Mouse (Mus musculus) ovary, postnatal 10 days (tissue): ENCODE measurements around the gene Mgea5.
"Not testable (repeated sequence)": the region's sequence is repeated elsewhere in the genome, so short reads cannot be mapped to it uniquely, and the experiment has no call there.

ENCODE experiments used
- DNase-seq: peaks from one replicate; pipeline ENCODE4 v3.0.0; 2022; ENCODE audit warnings: low spot score

Mgea5 gene

GRCm38 (mm10) chr19:45783181-45783932, at the start of gene Mgea5:
Gene Mgea5 (minus strand): TSS chr19:45783837.
- peak; percentile 94 for DNase-seq

DNA sequence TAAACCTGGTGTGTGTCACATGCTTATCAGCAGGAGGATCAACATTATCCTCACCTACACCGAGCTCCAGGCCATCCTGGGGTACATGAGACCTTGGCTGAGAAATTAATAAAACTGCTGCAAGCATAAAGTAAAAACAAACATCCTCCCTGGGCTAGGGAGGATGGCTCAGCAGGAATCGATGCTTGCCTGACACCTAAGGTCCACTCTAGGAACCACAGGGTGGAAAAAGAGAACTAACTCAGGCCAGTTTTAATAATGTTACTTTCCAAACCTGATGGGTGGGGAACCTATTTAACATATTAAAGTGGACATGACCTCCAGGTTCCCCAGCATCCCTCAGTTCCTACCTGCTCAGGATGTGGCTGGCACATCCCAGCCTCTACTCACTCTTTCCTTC, 47.0 kb upstream of the Mgea5 start:
- no peak for DNase-seq

DNA sequence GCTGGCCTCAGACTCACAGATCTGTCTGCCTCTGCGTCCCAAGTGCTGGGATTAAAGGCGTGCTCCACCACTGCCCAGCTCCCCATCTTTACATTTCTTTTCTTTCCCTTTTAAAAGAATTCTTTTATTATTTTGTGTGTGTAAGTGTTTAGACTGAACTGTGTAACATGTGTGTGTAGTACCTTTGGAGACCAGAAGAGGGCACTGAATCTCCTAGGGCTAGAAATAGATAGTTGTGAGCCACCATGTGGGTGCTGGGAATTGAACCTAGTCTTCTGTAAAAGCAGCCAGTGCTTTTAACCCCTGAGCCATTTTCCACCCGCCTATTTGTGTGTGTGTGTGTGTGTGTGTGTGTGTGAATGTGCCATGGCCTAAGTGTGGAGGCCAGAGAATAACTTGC, 44.1 kb upstream of the Mgea5 start:
- no peak for DNase-seq

DNA sequence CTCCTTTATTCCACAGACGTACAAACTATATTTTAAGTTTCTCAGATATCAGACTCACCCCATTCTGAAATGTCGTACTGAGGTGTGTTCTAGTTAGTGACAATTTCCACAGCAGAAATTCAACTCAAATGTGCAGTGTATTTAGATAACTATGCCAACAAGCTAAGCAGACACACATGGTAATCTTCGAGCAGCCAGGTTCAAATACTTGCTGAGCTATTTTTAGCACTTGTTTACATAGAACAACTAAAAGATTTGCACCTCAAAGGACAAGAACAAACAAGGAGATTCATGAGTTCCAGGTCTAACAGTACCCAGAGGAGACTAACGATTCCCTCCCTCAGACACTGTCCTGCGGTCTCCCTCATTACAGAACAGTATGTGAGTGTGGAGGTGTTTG, 43.5 kb upstream of the Mgea5 start:
- DNase-seq = no peak

GRCm38 (mm10) chr19:45826146-45826545, 42.5 kb upstream of the Mgea5 start:
- no peak for DNase-seq

DNA sequence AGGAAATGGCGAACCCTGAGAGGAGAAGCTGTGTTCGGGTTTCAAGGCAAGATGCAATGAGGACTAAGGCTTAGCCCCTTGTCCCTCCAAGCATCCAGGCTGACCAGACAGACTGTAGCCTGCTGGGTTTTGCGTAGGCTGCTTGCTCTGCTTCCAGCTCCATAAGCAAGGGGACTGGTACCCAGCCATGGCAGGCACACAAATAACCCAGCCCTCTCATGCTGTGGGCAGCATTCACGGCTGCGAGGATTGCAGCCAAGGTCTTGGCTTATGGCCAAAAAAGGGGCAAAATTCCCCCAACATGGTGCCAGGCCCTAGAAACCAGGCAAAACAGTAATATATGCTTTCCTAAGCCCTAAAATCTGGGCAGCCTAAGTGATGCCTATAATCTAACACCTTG, 38.2 kb upstream of the Mgea5 start:
- DNase-seq = no peak

GRCm38 (mm10) chr19:45817816-45818490, 34.3 kb upstream of the Mgea5 start:
- no peak for DNase-seq

DNA sequence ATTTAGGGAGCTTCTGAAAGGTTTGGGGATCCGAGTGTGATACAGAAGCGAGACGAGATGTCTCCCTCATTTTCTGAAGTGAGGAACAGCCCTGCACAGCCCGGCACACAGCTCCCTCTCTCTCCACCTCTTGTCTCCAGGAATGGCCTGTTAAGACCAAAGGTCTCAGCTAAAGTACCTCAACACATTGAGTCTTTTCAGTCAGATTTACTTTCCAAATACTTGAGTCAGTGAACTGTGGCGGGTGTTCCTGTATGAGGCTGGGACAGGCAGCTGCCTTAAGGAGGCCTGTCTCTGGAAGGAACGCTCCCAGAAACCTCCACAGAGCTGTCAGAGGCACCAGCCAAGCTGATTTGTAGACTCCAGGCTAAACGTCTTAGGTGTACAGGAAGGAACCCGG, 33.1 kb upstream of the Mgea5 start:
- no peak for DNase-seq

- no peak for DNase-seq
Measured at GRCm38 (mm10) chr19:45815831-45816405, 32.3 kb upstream of the Mgea5 start, which contains the start of gene Kcnip2. Gene Kcnip2 (minus strand): TSS chr19:45816061.

GRCm38 (mm10) chr19:45815170-45815569, 31.5 kb upstream of the Mgea5 start:
- DNase-seq = no peak

GRCm38 (mm10) chr19:45813801-45814200, 30.2 kb upstream of the Mgea5 start:
- no peak for DNase-seq

DNA sequence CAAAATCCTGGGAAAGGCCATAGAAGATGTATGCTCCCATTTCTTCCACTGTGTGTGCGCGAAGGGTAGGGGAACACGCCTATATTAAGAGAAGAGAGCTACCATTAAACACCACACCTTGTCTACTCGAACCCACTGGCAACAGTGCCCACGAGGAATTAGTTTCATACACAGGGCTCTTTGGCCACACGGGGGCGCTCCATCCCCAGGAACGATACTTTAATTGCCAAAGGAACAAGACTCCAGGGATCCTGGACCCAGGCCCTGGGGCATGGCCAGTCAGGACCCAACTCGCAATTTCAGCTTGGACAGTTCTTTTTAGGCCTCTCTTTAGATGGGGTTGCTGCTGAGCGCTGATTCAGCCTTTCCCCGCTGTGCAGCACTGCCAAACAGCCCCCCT, 29.6 kb upstream of the Mgea5 start:
- peak; percentile 65 for DNase-seq

- no peak for DNase-seq
Measured at GRCm38 (mm10) chr19:45812673-45813252, 29.1 kb upstream of the Mgea5 start.

DNA sequence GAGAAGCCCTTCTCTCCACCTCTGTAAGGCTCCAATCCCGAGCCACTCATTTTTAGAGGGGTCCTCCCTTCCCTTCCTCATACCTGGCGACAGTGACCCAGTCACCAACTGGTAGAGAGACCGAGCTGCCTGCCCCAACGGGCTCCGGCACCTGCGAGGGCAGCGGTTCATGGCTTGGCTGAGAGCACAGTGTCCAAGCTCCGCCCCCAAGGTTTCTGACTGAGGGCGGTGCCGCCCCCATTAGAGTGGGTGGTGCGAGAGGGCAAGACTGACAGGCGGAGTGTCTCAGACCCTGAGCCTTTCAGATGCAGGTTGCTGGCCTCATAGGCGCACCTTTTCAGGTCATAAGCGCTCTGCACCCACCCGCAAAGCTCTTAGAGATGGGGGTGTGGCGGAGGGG, 28.5 kb upstream of the Mgea5 start:
- no peak for DNase-seq

- DNase-seq = no peak
Measured at GRCm38 (mm10) chr19:45811028-45811674, 27.5 kb upstream of the Mgea5 start.

DNA sequence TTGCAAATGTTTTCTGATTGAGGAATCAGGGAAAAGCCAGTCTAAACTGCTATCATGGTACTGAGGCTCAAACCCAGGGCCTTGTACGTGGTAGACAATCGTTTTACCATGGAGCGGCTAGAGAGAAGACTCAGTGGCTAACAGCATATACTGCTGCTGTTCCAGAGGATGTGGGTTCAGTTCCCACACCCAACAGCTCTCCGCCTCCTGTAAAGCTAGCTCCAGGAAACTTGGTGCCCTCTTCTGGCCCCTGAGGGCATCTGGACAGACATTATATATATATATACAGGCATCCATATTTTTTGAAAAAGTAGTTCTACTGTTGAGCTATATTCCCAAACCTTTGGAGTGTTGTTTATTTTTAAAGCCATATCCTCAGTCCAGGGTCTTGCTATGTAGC, 24.1 kb upstream of the Mgea5 start:
- no peak for DNase-seq

- DNase-seq = not testable (repeated sequence)
Measured at GRCm38 (mm10) chr19:45805817-45806216, 22.2 kb upstream of the Mgea5 start.

GRCm38 (mm10) chr19:45804593-45805368, 21.1 kb upstream of the Mgea5 start:
- no peak for DNase-seq

- no peak for DNase-seq
Measured at GRCm38 (mm10) chr19:45803408-45803807, 19.8 kb upstream of the Mgea5 start.

GRCm38 (mm10) chr19:45802702-45803101, 19.1 kb upstream of the Mgea5 start:
- DNase-seq = no peak

DNA sequence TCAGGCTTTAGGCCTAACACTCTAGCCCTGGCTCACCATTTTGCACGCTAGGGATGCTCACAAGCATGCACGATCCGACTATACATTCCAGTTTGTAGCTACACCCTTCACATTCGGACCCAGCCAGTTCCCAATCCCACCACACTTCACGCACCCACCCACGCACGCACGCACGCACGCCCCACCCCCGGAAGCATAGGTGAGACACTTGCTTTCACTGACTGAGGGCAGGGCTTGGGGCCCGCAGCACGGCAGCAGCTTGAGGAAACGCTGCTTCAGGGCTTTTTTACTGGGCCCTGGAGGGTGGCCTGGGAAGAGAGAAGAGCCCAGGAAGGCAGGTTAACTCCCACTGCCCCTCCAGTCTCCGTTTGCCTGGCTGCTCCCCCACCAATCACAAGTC, 13.2 kb upstream of the Mgea5 start:
- no peak for DNase-seq
